Mouse (Mus musculus) brain, embryonic 14.5 days (tissue): ENCODE measurements around the gene Baiap2.

ENCODE experiments used
- CTCF ChIP-seq: fragments of 200-500 bp; IDR thresholded peaks from 2 replicates; pipeline ENCODE4 v1.5.1; 2012; ENCODE audit warnings: inconsistent platforms, mild to moderate bottlenecking, moderate library complexity, borderline replicate concordance; ENCODE audit not compliant: insufficient read depth, insufficient read length; ENCODE audit errors: extremely low read depth
- POLR2A ChIP-seq: fragments of 200-500 bp; IDR thresholded peaks from 2 replicates; pipeline ENCODE4 v1.6.1; 2012; ENCODE audit warnings: mild to moderate bottlenecking, inconsistent platforms, borderline replicate concordance; ENCODE audit not compliant: poor library complexity, insufficient read depth, insufficient read length, severe bottlenecking; ENCODE audit errors: extremely low read depth

GRCm38 (mm10) chr11:120030145-120030901, 87.8 kb downstream of the Baiap2 start:
- TF ChIP-seq POLR2A (no peak), CTCF (peak; percentile 75; the same call in 1 of the 2 replicates)
